Comparison of ENCODE assay signal across 25 mouse cellular contexts in genomic region chr9:46207501-46207869, GRCm38 (mm10). TPM values are rescaled to one million over a fixed set of nuclear protein-coding genes. Genes with fewer than 3 reads are reported as not detected.
A peak's percentile ranks its signal among the peaks of the same experiment; 100 is the strongest.
DNase-seq lines count a peak whose midpoint lies in the region; ATAC-seq and TF ChIP-seq lines count a peak whose summit lies in the region.
"Had no signal": no experiment of that assay in that cellular context is flagged by ENCODE, and none has a peak within 500 bp of the region (broad histone marks: within the 10 kb centered on the region; RNA-seq: fewer than 3 reads in every experiment).

No protein-coding gene starts in this region.

- no peak for DNase-seq in kidney, postnatal 0 days (ENCODE audit: low spot score)
- DNase-seq in kidney, postnatal 4 days: no peak
- no peak for DNase-seq in left cerebral cortex, postnatal 10 days (ENCODE audit: extremely low spot score in 1 of 2, low spot score in 2 of 2)
- no peak for DNase-seq in hindbrain, embryonic 11.5 days (ENCODE audit: low spot score)
- DNase-seq in urinary bladder, postnatal 36 days (ENCODE audit: low spot score in 2 of 2): no peak
- DNase-seq: adrenal gland, adult 8-10 months; cerebellum, postnatal 14 days; forebrain, postnatal 0 days; gastrocnemius, adult 2 months; heart, adult 11 months; lung, postnatal 14 days; spleen, adult 18-20 months; thymus, postnatal 4 days had no signal

- H3K27ac ChIP-seq in kidney, postnatal 0 days: no peak overlapping the region
- peak overlapping the region; percentile 82 for H3K27ac ChIP-seq in intestine, embryonic 15.5 days
- H3K27ac ChIP-seq in liver, embryonic 12.5 days: peak overlapping the region; percentile 50
- H3K27ac ChIP-seq in stomach, embryonic 16.5 days (ENCODE audit: low read length): peak overlapping the region; percentile 52
- H3K27ac ChIP-seq in hindbrain, embryonic 11.5 days (ENCODE audit: low read depth, low read length): no peak overlapping the region
- H3K27ac ChIP-seq: gastrocnemius, adult 2 months; heart, embryonic 15.5 days; hindbrain, embryonic 10.5 days; midbrain, embryonic 15.5 days had no signal

- no peak overlapping the region for H3K9ac ChIP-seq in kidney, postnatal 0 days (ENCODE audit: low read depth, low read length)
- H3K9ac ChIP-seq in intestine, embryonic 15.5 days: no peak overlapping the region
- no peak overlapping the region for H3K9ac ChIP-seq in liver, embryonic 12.5 days
- H3K9ac ChIP-seq in stomach, embryonic 16.5 days (ENCODE audit: low read length): no peak overlapping the region
- no peak overlapping the region for H3K9ac ChIP-seq in hindbrain, embryonic 11.5 days (ENCODE audit: low read depth, low read length)
- H3K9ac ChIP-seq: forebrain, postnatal 0 days; heart, embryonic 15.5 days; midbrain, embryonic 15.5 days had no signal

- WGBS in kidney, postnatal 0 days: 58% methylated on average over 6 of the region's 6 CpGs
- 42% methylated on average over 6 of the region's 6 CpGs for WGBS in intestine, embryonic 15.5 days
- 73% methylated on average over 6 of the region's 6 CpGs for WGBS in liver, embryonic 12.5 days (ENCODE audit: insufficient replicate concordance)
- WGBS in stomach, embryonic 16.5 days: 55% methylated on average over 6 of the region's 6 CpGs
- 73% methylated on average over 6 of the region's 6 CpGs for WGBS in hindbrain, embryonic 11.5 days

- H3K4me1 ChIP-seq in kidney, postnatal 0 days (replicated peaks; ENCODE audit: insufficient read depth, low read length): no peaks in the 10 kb centered on the region
- peaks cover 25% of the 10 kb centered on the region for H3K4me1 ChIP-seq in intestine, embryonic 15.5 days (replicated peaks)
- peaks cover 51% of the 10 kb centered on the region for H3K4me1 ChIP-seq in liver, embryonic 12.5 days
- peaks cover 7% of the 10 kb centered on the region; the same call in 1 of the 2 replicates for H3K4me1 ChIP-seq in stomach, embryonic 16.5 days (ENCODE audit: control insufficient read depth, insufficient read depth, low read length)
- H3K4me1 ChIP-seq in hindbrain, embryonic 11.5 days (replicated peaks; ENCODE audit: control insufficient read depth, insufficient read depth, low read length): no peaks in the 10 kb centered on the region
- H3K4me1 ChIP-seq: heart, embryonic 15.5 days; midbrain, embryonic 15.5 days had no signal

- TF ChIP-seq CTCF in kidney, postnatal 0 days (IDR thresholded peaks at IDR 0.05; ENCODE audit: low read depth): no peak

- H3K27me3 ChIP-seq in kidney, postnatal 0 days (ENCODE audit: insufficient read depth, low read length): no peaks in the 10 kb centered on the region
- no peaks in the 10 kb centered on the region for H3K27me3 ChIP-seq in intestine, embryonic 15.5 days (replicated peaks)
- H3K27me3 ChIP-seq in liver, embryonic 12.5 days (replicated peaks): no peaks in the 10 kb centered on the region
- H3K27me3 ChIP-seq in stomach, embryonic 16.5 days (ENCODE audit: control insufficient read depth, insufficient read depth, low read length): no peaks in the 10 kb centered on the region
- H3K27me3 ChIP-seq in hindbrain, embryonic 11.5 days (ENCODE audit: control insufficient read depth, insufficient read depth, low read length): no peaks in the 10 kb centered on the region
- H3K27me3 ChIP-seq: CH12.LX; heart, embryonic 15.5 days; megakaryocyte, embryonic 14.5 days; midbrain, embryonic 15.5 days had no signal

- intact Hi-C loops in left cerebral cortex, postnatal 10 days (cut with DNase I): no loop called here

- ATAC-seq in kidney, postnatal 0 days (replicated peaks; ENCODE audit: low FRiP score, low read depth): 0 out of 2 replicates have a peak, but pooled peaks have one; percentile 43
- peak; percentile 52 for ATAC-seq in intestine, embryonic 15.5 days
- no peak for ATAC-seq in liver, embryonic 12.5 days
- ATAC-seq in stomach, embryonic 16.5 days (ENCODE audit: insufficient read depth, low FRiP score): peak; percentile 14; the same call in 1 of the 2 replicates
- ATAC-seq in hindbrain, embryonic 11.5 days (ENCODE audit: low FRiP score): no peak
- ATAC-seq: forebrain, postnatal 0 days; midbrain, embryonic 15.5 days had no signal

- peaks cover 56% of the 10 kb centered on the region for H3K36me3 ChIP-seq in kidney, postnatal 0 days (ENCODE audit: insufficient read depth, low read length)
- H3K36me3 ChIP-seq in intestine, embryonic 15.5 days: peaks cover 26% of the 10 kb centered on the region
- peaks cover 70% of the 10 kb centered on the region for H3K36me3 ChIP-seq in liver, embryonic 12.5 days
- peaks cover 28% of the 10 kb centered on the region; the same call in 1 of the 2 replicates for H3K36me3 ChIP-seq in stomach, embryonic 16.5 days (ENCODE audit: control insufficient read depth, insufficient read depth, low read length)
- no peaks in the 10 kb centered on the region; the same call in none of the 2 replicates for H3K36me3 ChIP-seq in hindbrain, embryonic 11.5 days (ENCODE audit: control insufficient read depth, insufficient read depth, low read length)

- no peak overlapping the region for H3K4me3 ChIP-seq in kidney, postnatal 0 days (replicated peaks; ENCODE audit: low read depth, low read length)
- H3K4me3 ChIP-seq in intestine, embryonic 15.5 days (replicated peaks): no peak overlapping the region
- no peak overlapping the region for H3K4me3 ChIP-seq in liver, embryonic 12.5 days
- H3K4me3 ChIP-seq in stomach, embryonic 16.5 days (replicated peaks; ENCODE audit: low read length): no peak overlapping the region
- H3K4me3 ChIP-seq in hindbrain, embryonic 11.5 days (ENCODE audit: low read depth, low read length): no peak overlapping the region
- H3K4me3 ChIP-seq: gastrocnemius, adult 2 months; heart, embryonic 15.5 days; hindbrain, embryonic 10.5 days; megakaryocyte, embryonic 14.5 days; midbrain, embryonic 15.5 days had no signal

- no peaks in the 10 kb centered on the region for H3K9me3 ChIP-seq in kidney, postnatal 0 days (replicated peaks; ENCODE audit: low read length)
- no peaks in the 10 kb centered on the region for H3K9me3 ChIP-seq in intestine, embryonic 15.5 days
- no peaks in the 10 kb centered on the region for H3K9me3 ChIP-seq in liver, embryonic 12.5 days (replicated peaks)
- no peaks in the 10 kb centered on the region for H3K9me3 ChIP-seq in stomach, embryonic 16.5 days (replicated peaks; ENCODE audit: control insufficient read depth, low read length)
- no peaks in the 10 kb centered on the region for H3K9me3 ChIP-seq in hindbrain, embryonic 11.5 days (ENCODE audit: control insufficient read depth, low read length)
- H3K9me3 ChIP-seq: heart, embryonic 15.5 days; hindbrain, embryonic 10.5 days; megakaryocyte, embryonic 14.5 days; midbrain, embryonic 15.5 days had no signal

- no peak overlapping the region for H3K4me2 ChIP-seq in kidney, postnatal 0 days (ENCODE audit: low read length)
- no peak overlapping the region for H3K4me2 ChIP-seq in intestine, embryonic 15.5 days (replicated peaks)
- H3K4me2 ChIP-seq in liver, embryonic 12.5 days: no peak overlapping the region; the same call in 1 of the 2 replicates
- no peak overlapping the region for H3K4me2 ChIP-seq in stomach, embryonic 16.5 days (ENCODE audit: low read depth, low read length)
- H3K4me2 ChIP-seq in hindbrain, embryonic 11.5 days (replicated peaks; ENCODE audit: low read depth, low read length): no peak overlapping the region
- H3K4me2 ChIP-seq: heart, embryonic 15.5 days; midbrain, embryonic 15.5 days had no signal

RNA-seq across cellular contexts. Expression of gene Apoa1, which starts 20.9 kb away (rescaled TPM):
- 5.5 and 6.7 TPM in 2 replicates for polyA plus RNA-seq in kidney, postnatal 0 days (2015; fragmentation: Nextera tagmentation; extraction: Ambion mirVana)
- 1,502 and 1,827 TPM in 2 replicates for polyA plus RNA-seq in intestine, embryonic 15.5 days (2015; fragmentation: Nextera tagmentation; extraction: Ambion mirVana)
- polyA plus RNA-seq in liver, embryonic 12.5 days (2016; fragmentation: Nextera tagmentation; extraction: Ambion mirVana): 1,440 and 1,454 TPM in 2 replicates
- polyA plus RNA-seq in stomach, embryonic 16.5 days (2015; fragmentation: Nextera tagmentation; extraction: Ambion mirVana): 510 and 643 TPM in 2 replicates
- under 1 TPM; 0.47 to 0.56 TPM for total RNA-seq in left cerebral cortex, postnatal 10 days (2021)
- polyA plus RNA-seq in hindbrain, embryonic 11.5 days (2014; fragmentation: Nextera tagmentation; extraction: Ambion mirVana): 0.43 and 1.5 TPM in 2 replicates
- total RNA-seq: CH12.LX; gastrocnemius, adult 2 months had no signal

RNA-seq across cellular contexts. Expression of gene Apoc3, which starts 28.0 kb away (rescaled TPM):
- 0.87 and 2.3 TPM in 2 replicates for polyA plus RNA-seq in kidney, postnatal 0 days (2015; fragmentation: Nextera tagmentation; extraction: Ambion mirVana)
- 247 and 325 TPM in 2 replicates for polyA plus RNA-seq in intestine, embryonic 15.5 days (2015; fragmentation: Nextera tagmentation; extraction: Ambion mirVana)
- 2.1 and 2.4 TPM in 2 replicates for polyA plus RNA-seq in liver, embryonic 12.5 days (2016; fragmentation: Nextera tagmentation; extraction: Ambion mirVana)
- 64.3 and 64.4 TPM in 2 replicates for polyA plus RNA-seq in stomach, embryonic 16.5 days (2015; fragmentation: Nextera tagmentation; extraction: Ambion mirVana)
- not detected for total RNA-seq in left cerebral cortex, postnatal 10 days (2021)
- polyA plus RNA-seq in hindbrain, embryonic 11.5 days (2014; fragmentation: Nextera tagmentation; extraction: Ambion mirVana): not detected in 2 replicates
- total RNA-seq: CH12.LX; forebrain, postnatal 0 days; gastrocnemius, adult 2 months; layer of hippocampus, postnatal 14 days; neutrophil, adult 5-6 weeks had no signal
- polyA plus RNA-seq: heart, embryonic 15.5 days; hindbrain, embryonic 10.5 days; midbrain, embryonic 15.5 days; stomach, embryonic 14.5 days had no signal

RNA-seq across cellular contexts. Expression of gene Apoa4, which starts 33.0 kb away (rescaled TPM):
- 0.99 and 1.9 TPM in 2 replicates for polyA plus RNA-seq in kidney, postnatal 0 days (2015; fragmentation: Nextera tagmentation; extraction: Ambion mirVana)
- 576 and 837 TPM in 2 replicates for polyA plus RNA-seq in intestine, embryonic 15.5 days (2015; fragmentation: Nextera tagmentation; extraction: Ambion mirVana)
- not detected in 2 replicates for polyA plus RNA-seq in liver, embryonic 12.5 days (2016; fragmentation: Nextera tagmentation; extraction: Ambion mirVana)
- polyA plus RNA-seq in stomach, embryonic 16.5 days (2015; fragmentation: Nextera tagmentation; extraction: Ambion mirVana): 196 and 228 TPM in 2 replicates
- total RNA-seq in left cerebral cortex, postnatal 10 days (2021): not detected
- not detected in 2 replicates for polyA plus RNA-seq in hindbrain, embryonic 11.5 days (2014; fragmentation: Nextera tagmentation; extraction: Ambion mirVana)
- total RNA-seq: CH12.LX; forebrain, postnatal 0 days; gastrocnemius, adult 2 months; layer of hippocampus, postnatal 14 days; left cerebral cortex, postnatal 36 days; neutrophil, adult 5-6 weeks had no signal
- polyA plus RNA-seq: forebrain, postnatal 0 days; hindbrain, embryonic 10.5 days had no signal

Comparison
In these comparisons a context has a peak if more than half of its experiments do, and no peak if none do; other contexts are left out.
1. ATAC-seq: peak in kidney, postnatal 0 days (single experiment), intestine, embryonic 15.5 days (single experiment) and stomach, embryonic 16.5 days (single experiment); none in liver, embryonic 12.5 days (single experiment) and hindbrain, embryonic 11.5 days (single experiment).
2. H3K27ac ChIP-seq: peak in intestine, embryonic 15.5 days (single experiment), liver, embryonic 12.5 days (single experiment) and stomach, embryonic 16.5 days (single experiment); none in kidney, postnatal 0 days (single experiment) and hindbrain, embryonic 11.5 days (single experiment).
3. RNA of gene Apoa1, which starts 20.9 kb away (polyA plus RNA-seq): 1,502 to 1,827 TPM in intestine, embryonic 15.5 days, 1,440 to 1,454 TPM in liver, embryonic 12.5 days and 510 to 643 TPM in stomach, embryonic 16.5 days; 5.5 to 6.7 TPM in kidney, postnatal 0 days and 0.43 to 1.5 TPM in hindbrain, embryonic 11.5 days; every median in the first group is over 10 times any median in the second.
4. RNA of gene Apoc3, which starts 28.0 kb away (polyA plus RNA-seq): 247 to 325 TPM in intestine, embryonic 15.5 days and 64.3 to 64.4 TPM in stomach, embryonic 16.5 days; 0.87 to 2.3 TPM in kidney, postnatal 0 days, 2.1 to 2.4 TPM in liver, embryonic 12.5 days and not detected in hindbrain, embryonic 11.5 days; every median in the first group is over 10 times any median in the second.
5. RNA of gene Apoa4, which starts 33.0 kb away (polyA plus RNA-seq): 576 to 837 TPM in intestine, embryonic 15.5 days and 196 to 228 TPM in stomach, embryonic 16.5 days; 0.99 to 1.9 TPM in kidney, postnatal 0 days, not detected in liver, embryonic 12.5 days and not detected in hindbrain, embryonic 11.5 days; every median in the first group is over 10 times any median in the second.